16 mouse cellular contexts compared by ENCODE assay signal in genomic region chr13:43995623-43996022, GRCm38 (mm10).
DNase-seq lines count a peak whose midpoint lies in the region; ATAC-seq and TF ChIP-seq lines count a peak whose summit lies in the region.
"Had no signal": no experiment of that assay in that cellular context is flagged by ENCODE, and none has a peak within 500 bp of the region (broad histone marks: within the 10 kb centered on the region; RNA-seq: fewer than 3 reads in every experiment).

No protein-coding gene starts in this region.

- H3K4me2 ChIP-seq in neural tube, embryonic 15.5 days: no peak overlapping the region
- H3K4me2 ChIP-seq: embryonic facial prominence, embryonic 13.5 days; liver, embryonic 15.5 days; midbrain, embryonic 12.5 days; neural tube, embryonic 12.5 days had no signal

- H3K9me3 ChIP-seq in neural tube, embryonic 15.5 days (replicated peaks): no peaks in the 10 kb centered on the region
- H3K9me3 ChIP-seq: embryonic facial prominence, embryonic 13.5 days; liver, embryonic 15.5 days; midbrain, embryonic 12.5 days; neural tube, embryonic 12.5 days had no signal

- no peak for TF ChIP-seq POLR2A in liver, adult 2 months (IDR thresholded peaks at IDR 0.05; ENCODE audit: extremely low read depth, insufficient read depth, low read length)

- TF ChIP-seq CTCF in liver, adult 2 months (IDR thresholded peaks at IDR 0.05; ENCODE audit: low read depth, low read length): no peak

- DNase-seq in liver, adult 2 months (ENCODE audit: extremely low read depth, low read depth, low spot score): peak; percentile 78
- no peak for DNase-seq in liver
- DNase-seq in heart, adult 8-10 months (ENCODE audit: low spot score): peak; percentile 38
- peak; percentile 69 to 76 for DNase-seq in kidney, postnatal 25 days
- DNase-seq: cerebellum, postnatal 36 days; gastrocnemius, adult 2 months; right cerebral cortex, postnatal 14 days; thymus, postnatal 14 days had no signal

- WGBS in liver, adult 2 months: 36% methylated on average over 3 of the region's 3 CpGs
- 33% methylated on average over 3 of the region's 3 CpGs for WGBS in neural tube, embryonic 15.5 days

- H3K4me1 ChIP-seq in liver, adult 2 months (ENCODE audit: control insufficient read depth, insufficient read depth, low read length): peaks cover 4% of the 10 kb centered on the region; the same call in 1 of the 2 replicates
- H3K4me1 ChIP-seq in neural tube, embryonic 15.5 days: peaks cover 14% of the 10 kb centered on the region

- H3K36me3 ChIP-seq in liver, adult 2 months (ENCODE audit: control insufficient read depth, insufficient read depth, low read length): no peaks in the 10 kb centered on the region
- no peaks in the 10 kb centered on the region for H3K36me3 ChIP-seq in neural tube, embryonic 15.5 days
- H3K36me3 ChIP-seq: embryonic facial prominence, embryonic 13.5 days; liver, embryonic 15.5 days; midbrain, embryonic 12.5 days; neural tube, embryonic 12.5 days had no signal

- H3K27ac ChIP-seq in liver, adult 2 months (replicated peaks; ENCODE audit: insufficient read depth, low read depth, low read length): no peak overlapping the region
- H3K27ac ChIP-seq in neural tube, embryonic 15.5 days (replicated peaks): no peak overlapping the region
- H3K27ac ChIP-seq: embryonic facial prominence, embryonic 13.5 days; gastrocnemius, adult 2 months; liver, embryonic 15.5 days; midbrain, embryonic 12.5 days; neural tube, embryonic 12.5 days had no signal

- no peak overlapping the region for H3K9ac ChIP-seq in liver, adult 2 months (ENCODE audit: low read depth, low read length)
- H3K9ac ChIP-seq in neural tube, embryonic 15.5 days (replicated peaks): no peak overlapping the region
- H3K9ac ChIP-seq: embryonic facial prominence, embryonic 13.5 days; liver, embryonic 15.5 days; midbrain, embryonic 12.5 days; neural tube, embryonic 12.5 days had no signal

- no peak overlapping the region for H3K4me3 ChIP-seq in liver, adult 2 months (ENCODE audit: insufficient read depth, low read depth, low read length)
- no peak overlapping the region for H3K4me3 ChIP-seq in neural tube, embryonic 15.5 days (replicated peaks)
- H3K4me3 ChIP-seq: embryonic facial prominence, embryonic 13.5 days; gastrocnemius, adult 2 months; liver, embryonic 15.5 days; midbrain, embryonic 12.5 days; neural tube, embryonic 12.5 days had no signal

- ATAC-seq in neural tube, embryonic 15.5 days (ENCODE audit: low FRiP score): no peak
- ATAC-seq in granulocyte monocyte progenitor cell, adult 5-6 weeks (replicated peaks; ENCODE audit: poor library complexity, severe bottlenecking): no peak
- ATAC-seq in monocyte, adult 5-6 weeks (replicated peaks; ENCODE audit: insufficient number of reproducible peaks, low FRiP score, low TSS enrichment, poor library complexity, severe bottlenecking): no peak
- ATAC-seq: activated CD4-positive, CD25-positive, alpha-beta regulatory T cell, adult 4 months had no signal

- no peaks in the 10 kb centered on the region for H3K79me2 ChIP-seq in liver, adult 2 months (ENCODE audit: control insufficient read depth, insufficient read depth, low read length)

- no peaks in the 10 kb centered on the region for H3K27me3 ChIP-seq in liver, adult 2 months (ENCODE audit: control insufficient read depth, insufficient read depth, low read length)
- no peaks in the 10 kb centered on the region for H3K27me3 ChIP-seq in neural tube, embryonic 15.5 days (replicated peaks)
- H3K27me3 ChIP-seq: embryonic facial prominence, embryonic 13.5 days; liver, embryonic 15.5 days; neural tube, embryonic 12.5 days had no signal
